Mouse (Mus musculus) T-helper 1 cell (primary cell): ENCODE data around the gene Acsm4.
"Not testable (repeated sequence)": the region's sequence is repeated elsewhere in the genome, so short reads cannot be mapped to it uniquely, and the experiment has no call there.

Experiments used
- in situ Hi-C: fragments of 300-600 bp; cut with MboI, MseI; formaldehyde crosslinking; loops from one replicate; pipeline ENCODE4 v1.15.1; 2025; ENCODE audit warnings: high pct_unique_total_duplicates

The Acsm4 gene

DNA sequence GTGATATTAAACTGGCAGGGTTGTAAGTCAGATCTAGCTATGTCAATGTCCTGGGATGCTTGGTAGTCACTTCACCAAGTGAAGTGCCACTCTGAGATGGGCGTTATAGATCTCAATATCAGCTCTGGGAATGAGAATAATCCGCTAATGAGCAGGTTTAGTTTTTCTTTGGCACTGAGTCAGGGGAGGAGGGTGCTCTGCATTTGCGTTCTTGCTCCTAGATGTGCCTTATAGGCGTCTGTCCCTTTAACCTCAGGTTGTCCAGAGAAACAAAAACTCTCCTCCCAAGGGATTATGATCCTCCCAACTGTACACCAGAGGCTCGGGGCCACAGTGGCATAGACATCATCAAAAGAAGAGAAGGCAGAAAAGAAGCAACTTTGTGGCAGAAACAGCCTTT, at the start of gene Acsm4:
Acsm4 (plus strand) TSS at position 301 of the 400 bp plus-strand sequence.
- in situ Hi-C loops, result no loop called here

DNA sequence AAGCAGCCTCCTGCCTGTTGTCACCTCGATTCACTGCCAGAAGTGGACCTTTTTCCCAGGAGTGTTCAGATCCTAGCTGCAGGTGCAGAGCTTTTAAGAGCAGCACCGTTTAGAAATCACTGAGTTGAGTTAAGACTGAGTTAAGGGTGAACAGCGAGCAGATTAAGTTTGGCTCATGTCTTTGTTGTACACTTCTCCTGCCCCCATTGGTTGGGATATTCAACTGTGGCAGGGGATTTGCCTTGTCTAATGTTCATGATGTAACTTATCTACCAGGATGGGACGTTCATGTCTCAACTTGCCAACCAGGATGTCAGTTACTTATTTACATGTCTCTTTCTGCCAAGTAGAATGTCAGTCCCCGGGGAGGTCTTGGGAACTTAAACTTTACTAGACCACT, 47.5 kb upstream of the Acsm4 start:
- in situ Hi-C loops, result no loop called here

- in situ Hi-C loops, result no loop called here
Observed at GRCm38 (mm10) chr7:119667893-119668292, 21.9 kb upstream of the Acsm4 start.

- in situ Hi-C loops, result no loop called here
Observed at GRCm38 (mm10) chr7:119670395-119670794, 19.4 kb upstream of the Acsm4 start.

- in situ Hi-C loops, result no loop called here
Observed at GRCm38 (mm10) chr7:119670925-119671324, 18.9 kb upstream of the Acsm4 start.

DNA sequence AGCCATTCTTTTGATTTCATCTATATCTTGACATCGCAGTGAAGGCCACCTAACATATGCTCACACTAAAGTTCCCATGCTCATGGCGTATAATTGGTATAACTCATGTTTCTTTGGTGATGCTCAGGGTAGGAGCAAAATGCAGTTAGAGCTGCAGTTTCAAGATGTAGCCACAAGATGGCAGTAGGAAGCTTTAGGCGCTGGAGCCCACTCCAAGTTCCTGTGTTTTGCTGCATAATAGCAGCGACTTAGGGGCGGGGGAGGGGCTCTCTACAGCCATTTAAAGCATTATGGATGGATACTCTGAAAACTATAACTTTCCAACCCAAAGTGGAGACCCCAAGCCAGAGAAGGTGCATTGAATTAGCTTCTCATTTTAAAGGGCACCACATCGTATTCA, 16.4 kb upstream of the Acsm4 start:
- in situ Hi-C loops, result no loop called here

GRCm38 (mm10) chr7:119680107-119680506, 9.7 kb upstream of the Acsm4 start:
- in situ Hi-C loops, result no loop called here

GRCm38 (mm10) chr7:119682699-119683098, 7.1 kb upstream of the Acsm4 start:
- in situ Hi-C loops, result no loop called here

- in situ Hi-C loops, result no loop called here
Observed at GRCm38 (mm10) chr7:119692302-119692701, 2.5 kb downstream of the Acsm4 start.

DNA sequence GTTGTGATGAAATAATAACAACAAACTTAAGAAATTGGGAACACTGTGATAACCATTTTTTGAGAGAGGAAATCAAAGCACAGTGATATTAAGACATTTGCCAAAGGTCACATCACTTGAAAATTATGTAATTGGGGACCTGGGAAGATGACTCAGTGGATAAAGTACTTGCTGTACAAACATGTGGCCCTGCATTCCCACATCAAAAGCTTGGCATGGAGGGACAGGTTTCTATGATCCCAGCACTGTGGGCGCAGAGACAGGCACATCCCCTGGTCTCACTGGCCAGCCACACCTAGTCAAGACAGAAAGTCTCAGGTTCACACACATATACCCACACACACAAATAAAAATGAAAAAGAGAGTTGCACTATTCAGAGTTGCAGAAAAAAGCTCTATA, 5.1 kb downstream of the Acsm4 start:
- in situ Hi-C loops, result no loop called here

GRCm38 (mm10) chr7:119714111-119714510, 24.3 kb downstream of the Acsm4 start:
- in situ Hi-C loops, result no loop called here

- in situ Hi-C loops, result loop anchor here (10.0 kb wide), 1 partner anchor 866 kb away; the partner anchor contains the start of genes Iqck and Knop1
Observed at GRCm38 (mm10) chr7:119720253-119720946, 30.6 kb downstream of the Acsm4 start, which contains the start of gene Thumpd1. Gene Thumpd1 (minus strand): TSS chr7:119720798.

DNA sequence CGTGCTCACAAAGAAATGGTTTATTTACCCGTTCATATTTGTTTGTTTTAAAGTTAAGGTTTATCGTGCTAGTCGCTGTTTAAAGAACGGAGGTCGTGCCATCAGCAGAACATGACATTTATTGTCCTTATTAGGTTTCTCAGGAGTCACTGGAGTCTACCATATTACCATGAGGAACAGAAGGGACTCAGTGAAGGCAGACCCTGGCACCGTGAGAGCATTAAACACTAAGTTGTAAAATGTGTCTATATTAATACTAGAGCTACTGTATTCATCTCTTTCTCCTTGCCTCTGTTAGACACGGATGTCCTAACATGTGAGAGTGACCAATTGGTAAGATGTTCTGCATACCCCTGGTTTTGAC, 31.1 kb downstream of the Acsm4 start:
- in situ Hi-C loops, result loop anchor here (10.0 kb wide), 1 partner anchor 866 kb away; the partner anchor contains the start of genes Iqck and Knop1

- in situ Hi-C loops, result loop anchor here (10.0 kb wide), 1 partner anchor 873 kb away; the partner anchor contains the start of genes Iqck and Knop1
Observed at GRCm38 (mm10) chr7:119727621-119728020, 37.8 kb downstream of the Acsm4 start.

DNA sequence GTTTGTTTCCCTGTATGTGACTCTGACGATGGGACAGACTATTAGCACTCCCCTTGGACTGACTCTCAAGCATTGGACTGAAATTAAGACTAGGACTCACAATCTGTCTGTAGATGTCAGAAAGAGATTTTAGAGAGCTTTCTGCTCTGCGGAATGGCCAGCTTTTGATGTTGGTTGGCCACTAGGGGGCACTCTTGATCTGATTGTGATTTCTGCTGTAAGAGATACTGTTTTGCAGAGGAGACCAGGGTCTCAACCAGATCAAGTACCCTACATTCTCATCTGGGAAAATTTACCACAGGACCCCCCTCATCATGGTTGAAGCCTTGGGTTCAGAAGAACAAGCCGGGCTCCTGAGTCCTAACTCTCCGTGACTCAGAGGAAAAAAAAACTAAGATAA, 41.4 kb downstream of the Acsm4 start:
- in situ Hi-C loops, result not testable (repeated sequence)

GRCm38 (mm10) chr7:119738877-119739276, 49.1 kb downstream of the Acsm4 start:
- in situ Hi-C loops, result no loop called here

DNA sequence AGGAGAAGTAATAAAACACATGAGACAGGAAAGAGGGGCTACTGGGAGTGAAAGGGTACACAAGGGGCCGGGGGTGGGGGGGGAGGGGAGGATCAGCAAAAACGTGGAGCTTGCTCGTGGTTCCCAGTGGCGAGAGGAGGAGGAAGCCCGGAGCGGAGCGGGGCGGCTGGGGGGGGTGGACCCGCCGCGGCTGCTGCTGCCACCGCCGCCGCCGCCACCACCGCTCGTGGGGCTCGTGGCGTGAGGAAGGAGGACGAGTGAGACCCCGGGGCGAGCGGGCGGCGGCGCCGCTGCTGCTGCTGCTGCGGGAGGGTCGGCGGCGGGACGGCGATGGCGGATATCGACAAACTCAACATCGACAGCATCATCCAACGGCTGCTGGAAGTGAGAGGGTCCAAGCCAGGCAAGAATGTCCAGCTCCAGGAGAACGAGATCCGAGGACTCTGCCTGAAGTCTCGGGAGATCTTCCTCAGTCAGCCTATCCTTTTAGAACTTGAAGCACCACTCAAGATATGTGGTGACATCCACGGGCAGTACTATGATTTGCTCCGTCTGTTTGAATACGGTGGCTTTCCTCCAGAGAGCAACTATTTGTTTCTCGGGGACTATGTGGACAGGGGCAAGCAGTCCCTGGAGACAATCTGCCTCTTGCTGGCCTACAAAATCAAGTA, 50.1 kb downstream of the Acsm4 start:
- in situ Hi-C loops, result not testable (repeated sequence)

DNA sequence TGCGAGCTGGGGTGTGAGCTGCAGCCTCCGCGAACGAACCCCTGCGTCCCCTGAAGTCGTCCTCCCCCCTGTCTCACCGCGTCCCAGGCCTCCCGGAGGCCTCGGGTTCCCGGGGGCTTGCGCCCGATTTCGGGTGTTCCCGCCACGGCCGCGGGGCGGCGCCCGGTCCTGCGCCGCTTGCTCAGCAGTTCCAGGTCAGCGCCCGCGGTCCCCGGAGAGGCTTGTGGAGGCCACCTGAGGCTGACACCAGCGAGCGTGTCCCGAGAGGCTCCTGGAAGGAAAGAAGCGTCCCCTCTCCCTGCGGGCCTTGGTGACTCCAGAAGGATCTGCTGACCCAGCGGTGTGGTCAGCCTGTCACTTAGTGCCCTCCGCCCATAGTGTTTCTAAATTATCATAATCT, 54.5 kb downstream of the Acsm4 start:
- in situ Hi-C loops, result no loop called here

- in situ Hi-C loops, result no loop called here
Observed at GRCm38 (mm10) chr7:119745869-119746268, 56.0 kb downstream of the Acsm4 start.

DNA sequence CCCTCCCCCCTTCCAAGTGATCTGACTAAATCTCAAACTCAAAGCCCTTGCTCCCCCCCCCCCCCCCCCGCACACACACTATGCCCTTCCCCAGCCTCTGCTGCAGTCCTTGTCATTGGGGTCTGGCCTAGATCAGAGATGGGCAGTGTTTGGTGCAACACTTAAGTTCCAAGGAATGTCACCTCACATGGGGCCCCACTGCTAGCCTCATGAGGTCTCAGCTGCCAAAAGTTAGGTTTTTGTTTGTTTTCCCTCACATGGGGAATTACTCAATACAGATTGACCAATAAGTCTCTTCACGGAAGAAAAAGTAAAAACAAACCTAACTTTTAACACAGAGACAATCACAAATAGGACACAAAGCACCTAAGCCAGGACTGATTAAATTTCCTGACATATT, 58.9 kb downstream of the Acsm4 start:
- in situ Hi-C loops, result no loop called here

DNA sequence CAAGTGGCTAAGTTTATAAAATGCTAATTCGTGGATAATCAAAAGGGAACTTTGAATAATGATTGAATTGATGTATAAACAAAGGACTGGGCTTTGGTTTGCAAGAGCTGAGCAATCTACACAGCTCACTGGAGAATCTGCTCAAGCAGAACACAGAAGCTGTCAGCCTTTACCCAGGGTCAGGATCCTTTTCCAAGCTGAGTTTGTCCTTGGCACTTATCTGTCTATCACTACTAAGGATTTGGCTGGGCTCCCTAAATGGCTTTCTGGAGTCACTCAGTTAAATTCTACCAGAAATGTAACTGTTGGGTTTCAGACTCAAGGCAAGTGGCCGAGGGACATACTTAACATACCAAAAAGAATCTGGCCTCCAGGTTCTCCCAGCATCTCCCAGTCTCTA, 60.1 kb downstream of the Acsm4 start:
- in situ Hi-C loops, result no loop called here

GRCm38 (mm10) chr7:119753696-119754095, 63.9 kb downstream of the Acsm4 start:
- in situ Hi-C loops, result no loop called here

DNA sequence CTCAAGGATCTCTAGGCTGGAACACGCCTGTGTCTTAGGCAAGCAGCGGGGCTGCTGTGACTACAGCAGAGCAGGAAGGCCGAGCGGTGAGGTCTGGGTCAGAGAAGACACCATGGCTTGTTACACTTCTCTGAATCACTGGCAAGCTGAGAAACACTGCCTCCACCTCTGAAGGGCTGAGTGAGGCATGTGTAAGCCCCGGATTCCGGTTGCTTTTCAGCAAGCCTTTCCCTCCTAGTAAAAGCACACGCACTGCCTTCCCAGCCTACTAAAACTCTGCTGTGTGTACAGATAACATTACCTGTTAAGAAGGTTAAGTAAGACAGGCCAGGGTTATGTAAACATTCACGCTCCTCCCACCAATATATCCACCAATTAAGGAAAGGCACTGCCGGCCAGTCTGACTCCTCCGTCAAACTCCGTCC, 70.7 kb downstream of the Acsm4 start, which contains the start of gene Acsm3:
Acsm3 (plus strand) TSS at position 397 of the 425 bp plus-strand sequence.
- in situ Hi-C loops, result no loop called here
